8 mouse cellular contexts compared by ENCODE assay signal in the genomic region with DNA sequence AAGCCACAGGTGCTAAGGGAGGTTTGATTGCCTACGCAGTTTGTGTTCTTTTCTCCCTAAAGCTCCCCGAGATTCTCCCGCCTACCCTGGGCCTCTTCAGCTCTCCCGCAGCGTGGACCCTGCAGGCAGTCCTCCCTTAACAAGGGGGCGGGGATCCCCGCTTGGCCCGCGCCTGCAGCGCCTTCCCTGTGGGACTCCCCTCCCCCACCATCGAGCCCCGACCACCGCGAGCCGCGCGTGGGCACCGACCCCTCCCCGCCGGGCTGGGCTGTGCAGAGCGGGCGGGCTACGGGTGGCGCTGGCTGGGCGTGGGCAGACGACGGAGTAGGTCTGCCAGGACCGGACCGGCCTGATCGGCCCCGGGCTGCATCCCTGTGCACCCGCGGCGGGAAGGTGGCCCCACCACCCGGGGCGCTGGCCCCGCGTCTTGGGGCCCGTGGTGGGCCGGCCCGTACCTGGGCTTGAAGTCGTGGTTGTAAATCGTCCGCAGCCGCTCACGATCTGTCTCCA. TPM values are rescaled to one million over a fixed set of nuclear protein-coding genes. Genes with fewer than 3 reads are reported as not detected.
DNase-seq lines count a peak whose midpoint lies in the region; ATAC-seq and TF ChIP-seq lines count a peak whose summit lies in the region.

No protein-coding gene starts in this region.

- no peak for TF ChIP-seq EP300 in heart, adult 2 months (IDR thresholded peaks at IDR 0.05; ENCODE audit: insufficient read depth, low read depth, low read length)

- no peaks in the 10 kb centered on the region for H3K27me3 ChIP-seq in embryonic facial prominence, embryonic 10.5 days (replicated peaks; ENCODE audit: low read depth, poor library complexity, severe bottlenecking)
- H3K27me3 ChIP-seq in heart, adult 2 months (ENCODE audit: control insufficient read depth, insufficient read depth, low read length), result no peaks in the 10 kb centered on the region
- H3K27me3 ChIP-seq in liver, embryonic 11.5 days (replicated peaks; ENCODE audit: control insufficient read depth, insufficient read depth, low read length), result no peaks in the 10 kb centered on the region
- no peaks in the 10 kb centered on the region for H3K27me3 ChIP-seq in midbrain, postnatal 0 days (ENCODE audit: insufficient read depth, low read length)

- TF ChIP-seq CTCF in heart, adult 2 months (IDR thresholded peaks at IDR 0.05), result peak; percentile 24; the same call in 1 of the 2 replicates
- TF ChIP-seq CTCF in midbrain, postnatal 0 days (IDR thresholded peaks at IDR 0.05), result no peak

- ATAC-seq in liver, embryonic 11.5 days (replicated peaks; ENCODE audit: low FRiP score), result peak; percentile 63
- ATAC-seq in midbrain, postnatal 0 days (ENCODE audit: low FRiP score), result peak; percentile 84

- peak overlapping the region; percentile 91 for H3K4me3 ChIP-seq in embryonic facial prominence, embryonic 10.5 days
- H3K4me3 ChIP-seq in heart, adult 2 months, result peak overlapping the region; percentile 94
- H3K4me3 ChIP-seq in liver, embryonic 11.5 days (ENCODE audit: low read depth, low read length), result peak overlapping the region; percentile 88
- H3K4me3 ChIP-seq in midbrain, postnatal 0 days (ENCODE audit: low read depth, low read length), result peak overlapping the region; percentile 84

- peak overlapping the region; percentile 79 for H3K4me2 ChIP-seq in liver, embryonic 11.5 days
- H3K4me2 ChIP-seq in midbrain, postnatal 0 days (ENCODE audit: low read depth, low read length, poor library complexity, severe bottlenecking), result peak overlapping the region; percentile 96

- peak; percentile 97 for DNase-seq in heart, adult 11 months
- no peak for DNase-seq in heart, postnatal 25 days (ENCODE audit: low spot score)
- DNase-seq in embryonic facial prominence, embryonic 10.5 days (ENCODE audit: low spot score), result peak; percentile 78
- DNase-seq in heart, adult 2 months, result peak; percentile 79 to 81
- DNase-seq in kidney, adult 18-20 months, result peak; percentile 80
- peak; percentile 69 for DNase-seq in liver, embryonic 11.5 days (ENCODE audit: low spot score)
- DNase-seq in midbrain, postnatal 0 days (ENCODE audit: low spot score), result peak; percentile 37
- peak; percentile 26 to 31 for DNase-seq in spleen, postnatal 36 days (ENCODE audit: low spot score in 2 of 2)

- peak overlapping the region; percentile 94 for H3K9ac ChIP-seq in heart, adult 2 months (ENCODE audit: low read depth, low read length)
- peak overlapping the region; percentile 78 for H3K9ac ChIP-seq in liver, embryonic 11.5 days (ENCODE audit: low read depth, low read length)
- peak overlapping the region; percentile 84 for H3K9ac ChIP-seq in midbrain, postnatal 0 days (replicated peaks; ENCODE audit: low read length, poor library complexity, severe bottlenecking)

- peak overlapping the region; percentile 95 for H3K27ac ChIP-seq in embryonic facial prominence, embryonic 10.5 days (replicated peaks)
- H3K27ac ChIP-seq in heart, adult 2 months, result peak overlapping the region; percentile 89
- H3K27ac ChIP-seq in liver, embryonic 11.5 days (ENCODE audit: low read depth, low read length), result peak overlapping the region; percentile 93
- peak overlapping the region; percentile 68 for H3K27ac ChIP-seq in midbrain, postnatal 0 days (ENCODE audit: low read depth, low read length)

- no peaks in the 10 kb centered on the region for H3K9me3 ChIP-seq in embryonic facial prominence, embryonic 10.5 days
- no peaks in the 10 kb centered on the region for H3K9me3 ChIP-seq in liver, embryonic 11.5 days (ENCODE audit: control insufficient read depth, low read length)
- no peaks in the 10 kb centered on the region for H3K9me3 ChIP-seq in midbrain, postnatal 0 days (ENCODE audit: low read length)

- intact Hi-C loops in heart, postnatal 25 days (cut with DNase I), result no loop called here
- intact Hi-C loops in heart, adult 2 months (cut with DNase I), result loop anchor here (2.0 kb wide), 1 partner anchor 23 kb away; no protein-coding TSS in a partner anchor

- H3K36me3 ChIP-seq in embryonic facial prominence, embryonic 10.5 days (replicated peaks), result peaks cover 15% of the 10 kb centered on the region
- peaks cover 11% of the 10 kb centered on the region for H3K36me3 ChIP-seq in heart, adult 2 months (ENCODE audit: control insufficient read depth, insufficient read depth, low read length)
- peaks cover 7% of the 10 kb centered on the region; the same call in 1 of the 2 replicates for H3K36me3 ChIP-seq in liver, embryonic 11.5 days (ENCODE audit: control insufficient read depth, insufficient read depth, low read length)
- peaks cover 2% of the 10 kb centered on the region; the same call in 1 of the 2 replicates for H3K36me3 ChIP-seq in midbrain, postnatal 0 days (ENCODE audit: insufficient read depth, low read length)

- H3K4me1 ChIP-seq in embryonic facial prominence, embryonic 10.5 days, result peaks cover 27% of the 10 kb centered on the region
- H3K4me1 ChIP-seq in heart, adult 2 months (ENCODE audit: control insufficient read depth, insufficient read depth, low read length), result peaks cover 1% of the 10 kb centered on the region
- H3K4me1 ChIP-seq in liver, embryonic 11.5 days (replicated peaks; ENCODE audit: control insufficient read depth, insufficient read depth, low read length), result peaks cover 15% of the 10 kb centered on the region
- peaks cover 3% of the 10 kb centered on the region; the same call in 1 of the 2 replicates for H3K4me1 ChIP-seq in midbrain, postnatal 0 days (ENCODE audit: insufficient read depth, low read length)

- under 1% methylated on average over 46 of the region's 46 CpGs for WGBS in embryonic facial prominence, embryonic 10.5 days
- under 1% methylated on average over 46 of the region's 46 CpGs for WGBS in heart, adult 2 months
- under 1% methylated on average over 46 of the region's 46 CpGs for WGBS in liver, embryonic 11.5 days
- WGBS in midbrain, postnatal 0 days, result under 1% methylated on average over 45 of the region's 46 CpGs

- TF ChIP-seq POLR2A in heart, adult 2 months (IDR thresholded peaks at IDR 0.05; ENCODE audit: insufficient read depth, low read depth, low read length), result 0 out of 2 replicates have a peak, but pooled peaks have one; percentile 20

- H3K79me2 ChIP-seq in heart, adult 2 months (replicated peaks; ENCODE audit: control insufficient read depth, insufficient read depth, low read length), result no peaks in the 10 kb centered on the region; the same call in 1 of the 2 replicates

RNA-seq across cellular contexts. Expression of gene Mov10, which starts 0.8 kb away (rescaled TPM):
- total RNA-seq in heart, postnatal 25 days (2021), result 1 to 10 TPM; 6.2 to 6.3 TPM
- polyA plus RNA-seq in embryonic facial prominence, embryonic 10.5 days (2016; fragmentation: Nextera tagmentation; extraction: Ambion mirVana), result 38.0 and 46.4 TPM in 2 replicates
- total RNA-seq in heart, adult 2 months (2021), result 1 to 10 TPM; 4.6 to 5.9 TPM
- polyA plus RNA-seq in heart, adult 2 months (2012; rRNA removed), result 5.7 and 7.4 TPM in 2 replicates
- polyA plus RNA-seq in liver, embryonic 11.5 days (2014; fragmentation: Nextera tagmentation; extraction: Ambion mirVana), result 36.0 and 37.7 TPM in 2 replicates
- total RNA-seq in midbrain, postnatal 0 days (2014; rRNA removed), result 7.9 and 18.2 TPM in 2 replicates
- polyA plus RNA-seq in midbrain, postnatal 0 days (2015; fragmentation: Nextera tagmentation; extraction: Ambion mirVana), result 6.1 and 7.7 TPM in 2 replicates

RNA-seq across cellular contexts. Expression of gene Rhoc, which starts 29.4 kb away (rescaled TPM):
- 100 to 1,000 TPM in 1 of 2 experiments, 10 to 100 TPM in 1; 96.9 to 108 TPM for total RNA-seq in heart, postnatal 25 days (2021)
- polyA plus RNA-seq in embryonic facial prominence, embryonic 10.5 days (2016; fragmentation: Nextera tagmentation; extraction: Ambion mirVana), result 120 and 121 TPM in 2 replicates
- total RNA-seq in heart, adult 2 months (2021), result 10 to 100 TPM; 83.8 to 89.9 TPM
- polyA plus RNA-seq in heart, adult 2 months (2012; rRNA removed), result 85.3 and 101 TPM in 2 replicates
- 57.3 and 64.9 TPM in 2 replicates for polyA plus RNA-seq in liver, embryonic 11.5 days (2014; fragmentation: Nextera tagmentation; extraction: Ambion mirVana)
- total RNA-seq in midbrain, postnatal 0 days (2014; rRNA removed), result 35.2 and 50.9 TPM in 2 replicates
- 39.9 and 44.8 TPM in 2 replicates for polyA plus RNA-seq in midbrain, postnatal 0 days (2015; fragmentation: Nextera tagmentation; extraction: Ambion mirVana)

RNA-seq across cellular contexts. Expression of gene Fam19a3, which starts 35.9 kb away (rescaled TPM):
- 1 to 10 TPM; 2.5 to 3.0 TPM for total RNA-seq in heart, postnatal 25 days (2021)
- polyA plus RNA-seq in embryonic facial prominence, embryonic 10.5 days (2016; fragmentation: Nextera tagmentation; extraction: Ambion mirVana), result 0.04 and 0.10 TPM in 2 replicates
- 1 to 10 TPM; 1.2 to 1.4 TPM for total RNA-seq in heart, adult 2 months (2021)
- polyA plus RNA-seq in heart, adult 2 months (2012; rRNA removed), result 2.4 and 3.4 TPM in 2 replicates
- polyA plus RNA-seq in liver, embryonic 11.5 days (2014; fragmentation: Nextera tagmentation; extraction: Ambion mirVana), result not detected in 2 replicates
- 0.09 and 0.11 TPM in 2 replicates for total RNA-seq in midbrain, postnatal 0 days (2014; rRNA removed)
- polyA plus RNA-seq in midbrain, postnatal 0 days (2015; fragmentation: Nextera tagmentation; extraction: Ambion mirVana), result not detected in 2 replicates

RNA-seq across cellular contexts. Expression of gene Ppm1j, which starts 36.7 kb away (rescaled TPM):
- total RNA-seq in heart, postnatal 25 days (2021), result 10 to 100 TPM; 22.4 to 26.6 TPM
- 1.3 and 2.3 TPM in 2 replicates for polyA plus RNA-seq in embryonic facial prominence, embryonic 10.5 days (2016; fragmentation: Nextera tagmentation; extraction: Ambion mirVana)
- total RNA-seq in heart, adult 2 months (2021), result 10 to 100 TPM; 17.5 to 20.1 TPM
- polyA plus RNA-seq in heart, adult 2 months (2012; rRNA removed), result 42.4 and 47.6 TPM in 2 replicates
- polyA plus RNA-seq in liver, embryonic 11.5 days (2014; fragmentation: Nextera tagmentation; extraction: Ambion mirVana), result 1.8 and 1.9 TPM in 2 replicates
- total RNA-seq in midbrain, postnatal 0 days (2014; rRNA removed), result 0.22 and 0.76 TPM in 2 replicates
- polyA plus RNA-seq in midbrain, postnatal 0 days (2015; fragmentation: Nextera tagmentation; extraction: Ambion mirVana), result 1.2 and 1.3 TPM in 2 replicates

RNA-seq across cellular contexts. Expression of gene St7l, which starts 46.3 kb away (rescaled TPM):
- 10 to 100 TPM; 19.8 to 22.6 TPM for total RNA-seq in heart, postnatal 25 days (2021)
- 29.0 and 31.7 TPM in 2 replicates for polyA plus RNA-seq in embryonic facial prominence, embryonic 10.5 days (2016; fragmentation: Nextera tagmentation; extraction: Ambion mirVana)
- total RNA-seq in heart, adult 2 months (2021), result 10 to 100 TPM; 16.7 to 19.3 TPM
- 3.7 and 7.2 TPM in 2 replicates for polyA plus RNA-seq in heart, adult 2 months (2012; rRNA removed)
- 22.5 and 25.6 TPM in 2 replicates for polyA plus RNA-seq in liver, embryonic 11.5 days (2014; fragmentation: Nextera tagmentation; extraction: Ambion mirVana)
- total RNA-seq in midbrain, postnatal 0 days (2014; rRNA removed), result 33.6 and 40.0 TPM in 2 replicates
- 31.7 and 34.5 TPM in 2 replicates for polyA plus RNA-seq in midbrain, postnatal 0 days (2015; fragmentation: Nextera tagmentation; extraction: Ambion mirVana)
